Mouse (Mus musculus) heart, embryonic 13.5 days (tissue): ENCODE data around the gene Bdh2. TPM values are rescaled to one million over a fixed set of nuclear protein-coding genes. Genes with fewer than 3 reads are reported as not detected.

Source experiments
- ATAC-seq: fragments of 200-750 bp; cut with Nextera tagmentation; 2 replicates; pipeline ENCODE4 v1.8.0; 2017; ENCODE audit warnings: moderate TSS enrichment; ENCODE audit not compliant: insufficient number of reproducible peaks, low FRiP score, low TSS enrichment; ENCODE audit errors: extremely low read depth
- H3K27ac ChIP-seq: fragments of 300-500 bp; sonication (generic); replicated peaks from 2 replicates; pipeline ENCODE4 v1.5.1; 2015; ENCODE audit warnings: moderate library complexity, mild to moderate bottlenecking, inconsistent platforms
- H3K27me3 ChIP-seq: fragments of 300-500 bp; sonication (generic); replicated peaks from 2 replicates; pipeline ENCODE4 v1.6.1; 2015; ENCODE audit warnings: mild to moderate bottlenecking, inconsistent platforms
- H3K36me3 ChIP-seq: fragments of 300-500 bp; sonication (generic); 2 replicates; pipeline ENCODE4 v1.6.1; 2015; ENCODE audit warnings: mild to moderate bottlenecking, inconsistent platforms
- H3K4me1 ChIP-seq: fragments of 300-500 bp; sonication (generic); 2 replicates; pipeline ENCODE4 v1.6.1; 2015; ENCODE audit warnings: inconsistent platforms
- H3K4me2 ChIP-seq: fragments of 300-500 bp; sonication (generic); 2 replicates; pipeline ENCODE4 v1.6.1; 2015; ENCODE audit warnings: inconsistent platforms, mild to moderate bottlenecking, moderate library complexity
- H3K4me3 ChIP-seq: fragments of 300-500 bp; sonication (generic); 2 replicates; pipeline ENCODE4 v1.5.1; 2015; ENCODE audit warnings: moderate library complexity, mild to moderate bottlenecking, inconsistent platforms
- H3K9ac ChIP-seq: fragments of 300-500 bp; sonication (generic); 2 replicates; pipeline ENCODE4 v1.6.1; 2015; ENCODE audit warnings: inconsistent platforms, mild to moderate bottlenecking, moderate library complexity
- H3K9me3 ChIP-seq: fragments of 300-500 bp; sonication (generic); 2 replicates; pipeline ENCODE4 v1.6.1; 2016; ENCODE audit warnings: inconsistent platforms
- WGBS: fragments of 180-500 bp; shearing (Covaris S2); methylation state at CpG from one replicate; pipeline ENCODE4 v1.1.7; 2015; ENCODE audit warnings: mixed read lengths; 5-methylcytosine and 5-hydroxymethylcytosine counted together
- polyA plus RNA-seq: library from polyadenylated mRNA; unstranded; fragments of >200 nt; fragmentation: Nextera tagmentation; extraction: Ambion mirVana; gene quantifications from 2 replicates; pipeline ENCODE4 v1.2.1, GENCODE M21; 2015

The Bdh2 gene
- polyA plus RNA-seq, 1 experiment from 2014 or later, result 3.2 TPM

DNA sequence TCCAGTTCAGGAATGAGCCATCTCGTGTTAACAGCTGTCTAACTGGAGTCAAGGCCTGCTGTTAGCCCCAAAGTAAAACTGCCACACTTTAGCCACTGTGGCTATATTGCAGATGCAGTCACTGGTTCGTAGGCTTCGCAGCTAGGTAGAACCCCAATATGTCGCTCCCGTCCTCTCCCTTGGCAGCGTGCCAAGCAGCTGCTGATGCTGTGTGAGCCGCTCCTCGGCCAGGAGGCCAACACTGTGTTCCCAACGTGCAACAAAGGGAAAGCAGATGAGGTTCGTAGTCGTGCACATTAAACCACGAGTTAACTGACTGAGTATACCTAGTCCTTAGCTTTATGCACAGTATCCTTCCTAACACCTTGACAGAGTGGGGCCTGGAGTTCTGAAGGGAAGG lies 8.4 kb upstream of the Bdh2 start:
- H3K9ac ChIP-seq, result no peak overlapping the region
- H3K27ac ChIP-seq, result no peak overlapping the region
- no peaks in the 10 kb centered on the region for H3K4me1 ChIP-seq
- H3K4me2 ChIP-seq, result no peak overlapping the region
- no peak overlapping the region for H3K4me3 ChIP-seq
- peaks cover 63% of the 10 kb centered on the region for H3K36me3 ChIP-seq
- no peak for ATAC-seq
- H3K27me3 ChIP-seq, result no peaks in the 10 kb centered on the region
- WGBS, result 79% methylated on average over 12 of the region's 12 CpGs
- H3K9me3 ChIP-seq, result no peaks in the 10 kb centered on the region

DNA sequence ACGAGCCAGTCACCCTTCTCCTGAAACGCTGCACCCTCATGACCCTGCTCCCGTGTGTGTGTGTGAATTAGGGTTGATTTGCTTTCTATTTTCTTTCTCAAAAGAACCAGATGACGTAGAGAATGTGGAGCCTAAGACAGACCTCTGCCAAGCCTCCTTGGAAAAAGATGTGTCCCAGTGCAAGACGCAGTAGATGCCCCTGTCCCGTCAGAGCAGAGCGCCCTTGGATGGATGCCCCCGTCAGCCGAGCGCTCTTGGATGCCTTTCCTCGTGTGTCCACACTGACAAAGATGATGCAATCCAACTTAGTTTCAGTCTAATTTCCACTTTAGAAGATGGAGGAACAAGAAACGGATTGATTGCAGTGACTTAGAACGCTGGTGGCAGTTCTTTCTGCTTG lies 8.0 kb upstream of the Bdh2 start:
- ATAC-seq, result no peak
- H3K4me1 ChIP-seq, result no peaks in the 10 kb centered on the region
- H3K4me2 ChIP-seq, result no peak overlapping the region
- peaks cover 60% of the 10 kb centered on the region for H3K36me3 ChIP-seq
- no peak overlapping the region for H3K9ac ChIP-seq
- H3K27ac ChIP-seq, result no peak overlapping the region
- 90% methylated on average over 13 of the region's 13 CpGs for WGBS
- no peak overlapping the region for H3K4me3 ChIP-seq
- no peaks in the 10 kb centered on the region for H3K27me3 ChIP-seq
- no peaks in the 10 kb centered on the region for H3K9me3 ChIP-seq

DNA sequence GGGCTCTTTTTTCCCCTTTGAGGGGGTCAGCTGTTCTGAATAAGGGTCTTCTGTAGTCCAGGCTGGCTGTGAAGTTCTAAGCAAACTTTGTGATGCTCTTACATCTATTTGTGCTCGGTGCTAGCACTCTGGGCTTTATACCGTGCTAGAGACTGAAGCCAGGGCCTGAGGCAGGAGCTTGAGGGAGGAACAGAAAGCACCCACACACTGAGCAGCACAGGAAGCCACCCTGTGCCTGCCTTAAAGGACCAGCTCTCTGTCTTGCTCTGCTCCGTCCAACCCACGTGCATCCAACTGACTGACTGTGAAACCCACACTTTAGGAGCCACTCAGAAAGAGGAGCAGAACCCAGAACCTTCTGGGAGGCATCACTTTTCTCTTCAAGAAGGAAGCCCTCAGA lies 861 bp upstream of the Bdh2 start:
- Histone ChIP-seq H3K36me3 (no peaks in the 10 kb centered on the region), H3K27ac (no peak overlapping the region), H3K4me2 (no peak overlapping the region), H3K4me1 (peaks cover 2% of the 10 kb centered on the region; the same call in 1 of the 2 replicates), H3K4me3 (no peak overlapping the region), H3K9me3 (no peaks in the 10 kb centered on the region), H3K27me3 (no peaks in the 10 kb centered on the region), H3K9ac (no peak overlapping the region)
- no peak for ATAC-seq
- 62% methylated on average over 4 of the region's 4 CpGs for WGBS

DNA sequence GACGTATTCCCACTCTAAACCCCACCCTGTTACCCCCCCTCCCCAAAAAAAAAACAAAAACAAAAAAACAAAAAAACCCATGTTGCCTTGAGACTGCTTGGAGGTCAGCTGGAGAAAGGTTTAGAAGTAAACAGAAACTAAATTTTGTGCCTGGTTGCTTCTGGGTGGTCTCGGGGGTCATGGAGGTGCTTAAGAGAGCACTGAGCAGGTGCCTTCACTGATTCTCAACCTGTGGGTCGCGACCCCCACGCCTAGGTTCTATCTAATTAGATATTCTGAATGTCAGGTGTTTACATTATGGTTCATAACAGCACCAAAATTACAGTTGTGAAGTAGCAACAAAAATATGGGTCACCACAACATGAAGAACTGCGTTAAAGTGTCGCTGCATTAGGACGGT lies 680 bp downstream of the Bdh2 start:
- no peak overlapping the region for H3K4me3 ChIP-seq
- no peaks in the 10 kb centered on the region for H3K36me3 ChIP-seq
- H3K9me3 ChIP-seq, result no peaks in the 10 kb centered on the region
- no peak overlapping the region for H3K27ac ChIP-seq
- H3K4me1 ChIP-seq, result peaks cover 2% of the 10 kb centered on the region; the same call in 1 of the 2 replicates
- H3K9ac ChIP-seq, result no peak overlapping the region
- H3K4me2 ChIP-seq, result no peak overlapping the region
- H3K27me3 ChIP-seq, result no peaks in the 10 kb centered on the region
- ATAC-seq, result no peak
- WGBS, result 78% methylated on average over 8 of the region's 8 CpGs

DNA sequence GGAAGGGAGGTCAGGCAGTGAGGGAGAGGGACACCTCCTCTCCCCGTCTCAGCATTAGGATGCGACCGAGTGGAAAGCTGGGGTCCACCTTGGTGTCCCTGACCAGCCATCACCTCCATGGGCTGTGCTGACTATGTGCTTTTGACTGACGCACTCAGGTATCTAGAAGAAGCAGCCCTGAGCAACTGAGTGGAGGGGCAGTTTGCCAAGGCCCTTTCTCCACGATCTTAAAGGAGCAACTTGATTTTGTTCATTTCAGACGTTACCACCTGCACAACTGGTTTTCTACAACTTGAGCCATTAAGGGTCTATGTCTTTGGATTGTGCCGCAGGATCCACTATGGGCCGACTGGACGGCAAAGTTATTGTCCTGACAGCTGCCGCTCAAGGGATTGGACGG lies 4.2 kb downstream of the Bdh2 start:
- H3K27me3 ChIP-seq, result no peaks in the 10 kb centered on the region
- 85% methylated on average over 11 of the region's 11 CpGs for WGBS
- no peak overlapping the region for H3K9ac ChIP-seq
- peaks cover 2% of the 10 kb centered on the region; the same call in 1 of the 2 replicates for H3K4me1 ChIP-seq
- no peak overlapping the region for H3K4me3 ChIP-seq
- no peaks in the 10 kb centered on the region for H3K36me3 ChIP-seq
- ATAC-seq, result no peak
- H3K4me2 ChIP-seq, result no peak overlapping the region
- no peak overlapping the region for H3K27ac ChIP-seq
- H3K9me3 ChIP-seq, result no peaks in the 10 kb centered on the region

DNA sequence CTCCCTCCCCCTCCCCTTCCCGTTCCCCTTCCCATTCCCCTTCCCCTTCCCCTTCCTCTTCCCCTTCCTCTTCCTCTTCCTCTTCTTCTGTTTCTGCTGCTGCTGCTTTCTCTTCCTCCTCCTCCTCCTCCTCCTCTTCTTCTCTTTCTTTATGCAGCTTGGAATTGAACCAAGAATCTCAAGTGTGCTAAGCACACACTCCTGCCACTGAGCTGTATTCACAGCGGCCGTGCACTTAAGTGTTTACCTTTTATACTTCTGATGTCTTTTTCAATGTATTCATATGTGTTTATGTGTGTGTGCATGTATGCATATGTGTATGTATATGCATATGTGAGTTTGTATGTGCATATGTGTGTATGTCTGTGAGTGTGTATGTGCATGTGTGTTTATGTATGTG lies 4.8 kb downstream of the Bdh2 start:
- 53% methylated on average over 3 of the region's 3 CpGs for WGBS
- H3K27ac ChIP-seq, result no peak overlapping the region
- no peak overlapping the region for H3K4me3 ChIP-seq
- H3K4me2 ChIP-seq, result no peak overlapping the region
- peaks cover under 1% of the 10 kb centered on the region; the same call in 1 of the 2 replicates for H3K4me1 ChIP-seq
- no peaks in the 10 kb centered on the region for H3K36me3 ChIP-seq
- H3K9ac ChIP-seq, result no peak overlapping the region
- H3K9me3 ChIP-seq, result no peaks in the 10 kb centered on the region
- ATAC-seq, result no peak
- H3K27me3 ChIP-seq, result no peaks in the 10 kb centered on the region

DNA sequence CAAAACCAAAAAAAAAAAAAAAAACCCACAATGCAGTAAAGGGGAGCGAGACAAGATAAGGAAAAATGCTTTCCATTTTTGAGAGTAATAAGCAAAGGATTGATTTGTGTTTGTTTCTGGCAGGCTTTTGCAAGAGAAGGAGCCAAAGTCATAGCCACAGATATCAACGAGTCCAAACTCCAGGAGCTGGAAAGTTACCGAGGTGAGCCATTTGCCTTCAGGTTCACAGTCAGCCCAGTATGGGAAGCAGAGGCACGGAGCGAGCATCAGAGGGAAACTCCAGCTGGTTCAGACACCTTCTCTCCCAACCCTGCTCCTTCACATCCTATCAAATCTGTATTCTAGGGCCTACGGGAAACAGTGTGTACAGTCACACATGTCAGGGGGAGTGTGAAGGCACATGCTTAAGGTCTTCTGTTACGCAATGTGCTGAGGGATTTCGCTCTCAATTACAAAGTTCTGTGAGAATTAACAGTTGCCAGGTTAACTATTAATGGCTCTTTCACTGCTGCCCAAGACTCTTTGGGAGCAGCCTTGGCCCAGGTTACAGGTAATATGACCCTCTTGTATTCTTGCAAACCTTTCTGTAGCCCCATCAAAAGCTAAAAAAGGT lies 7.2 kb downstream of the Bdh2 start:
- Histone ChIP-seq H3K9me3 (no peaks in the 10 kb centered on the region), H3K27ac (no peak overlapping the region), H3K36me3 (no peaks in the 10 kb centered on the region), H3K4me2 (no peak overlapping the region), H3K9ac (no peak overlapping the region), H3K4me3 (no peak overlapping the region), H3K27me3 (no peaks in the 10 kb centered on the region), H3K4me1 (no peaks in the 10 kb centered on the region)
- no peak for ATAC-seq
- WGBS, result 75% methylated on average over 8 of the region's 8 CpGs

DNA sequence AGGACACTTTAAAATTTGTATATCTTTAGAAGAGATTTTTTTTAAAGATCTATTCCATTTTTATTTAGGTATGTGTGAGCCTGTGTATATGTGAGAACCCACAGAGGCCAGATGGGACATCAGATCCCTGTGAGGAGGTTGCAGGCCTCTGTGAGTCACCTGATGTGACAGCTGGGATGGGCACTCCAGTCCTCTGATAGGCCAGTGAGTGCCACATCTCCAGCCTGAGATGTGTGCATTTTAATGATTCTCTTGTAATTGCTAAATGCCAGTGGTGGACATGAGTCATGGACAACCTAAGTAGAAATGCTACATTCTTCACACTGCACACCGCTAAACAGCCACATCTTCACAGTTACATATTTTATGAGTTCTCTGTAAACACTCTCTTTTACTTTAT lies 8.1 kb downstream of the Bdh2 start:
- H3K4me2 ChIP-seq, result no peak overlapping the region
- 88% methylated on average over 1 of the region's 1 CpGs for WGBS
- H3K36me3 ChIP-seq, result no peaks in the 10 kb centered on the region
- H3K27me3 ChIP-seq, result no peaks in the 10 kb centered on the region
- no peak overlapping the region for H3K27ac ChIP-seq
- H3K9me3 ChIP-seq, result no peaks in the 10 kb centered on the region
- peaks cover 7% of the 10 kb centered on the region for H3K4me1 ChIP-seq
- no peak for ATAC-seq
- no peak overlapping the region for H3K4me3 ChIP-seq
- no peak overlapping the region for H3K9ac ChIP-seq

DNA sequence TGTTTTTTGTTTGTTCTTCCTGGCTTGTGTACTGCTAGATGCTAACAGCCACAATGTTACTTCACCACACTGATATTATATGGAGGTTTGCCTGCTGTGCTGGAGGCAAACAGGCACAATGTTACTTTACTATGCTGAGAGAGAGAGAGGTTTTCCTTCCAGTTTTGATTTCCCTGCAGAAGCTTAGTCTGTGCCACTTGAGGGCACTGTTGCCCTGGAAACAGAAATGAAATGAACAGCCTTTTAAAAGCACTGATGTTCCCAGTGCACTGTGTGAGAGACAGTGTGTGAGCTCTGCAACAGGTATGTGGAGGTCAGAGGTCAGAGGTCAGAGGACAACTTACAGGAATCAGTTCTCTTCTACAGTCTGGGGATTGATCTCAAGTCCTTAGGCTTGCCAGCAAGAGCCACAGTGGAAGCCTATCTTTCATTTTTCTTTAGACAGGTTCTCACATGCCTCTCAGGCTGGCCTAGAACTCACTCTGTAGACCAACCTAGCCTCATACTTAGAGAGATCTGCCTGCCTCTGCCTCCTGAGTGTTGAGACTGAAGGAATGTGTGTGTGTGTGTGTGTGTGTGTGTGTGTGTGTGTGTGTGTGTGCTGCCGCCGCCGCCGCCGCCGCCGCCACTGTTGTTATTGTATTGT lies 9.4 kb downstream of the Bdh2 start:
- Histone ChIP-seq H3K36me3 (no peaks in the 10 kb centered on the region), H3K4me1 (peaks cover 7% of the 10 kb centered on the region), H3K9ac (no peak overlapping the region), H3K9me3 (no peaks in the 10 kb centered on the region), H3K4me2 (no peak overlapping the region), H3K4me3 (no peak overlapping the region), H3K27ac (no peak overlapping the region), H3K27me3 (no peaks in the 10 kb centered on the region)
- no peak for ATAC-seq
- WGBS, result 99% methylated on average over 7 of the region's 7 CpGs

DNA sequence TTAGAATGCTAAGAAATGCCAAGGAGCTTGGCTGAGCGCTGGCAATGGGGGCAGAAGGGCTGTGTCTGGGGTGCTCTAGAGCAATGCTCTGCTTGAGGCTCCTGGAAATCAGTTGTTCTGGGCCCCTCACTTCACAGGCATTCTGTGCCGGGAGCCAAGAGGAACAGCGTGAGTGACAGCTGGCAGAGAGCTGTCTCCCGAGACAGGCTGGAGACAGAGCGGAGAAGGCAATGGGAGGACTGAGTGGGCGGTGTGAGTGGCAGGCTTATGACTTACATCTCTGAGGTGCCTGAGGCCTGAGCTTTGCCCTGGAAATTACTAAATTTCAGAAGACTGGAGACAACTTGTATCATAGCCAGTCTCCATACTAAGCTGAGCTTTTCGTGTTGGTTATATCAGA lies 12.7 kb downstream of the Bdh2 start:
- Histone ChIP-seq H3K36me3 (no peaks in the 10 kb centered on the region), H3K4me1 (peaks cover 7% of the 10 kb centered on the region), H3K9ac (no peak overlapping the region), H3K27ac (no peak overlapping the region), H3K27me3 (no peaks in the 10 kb centered on the region), H3K4me3 (no peak overlapping the region), H3K9me3 (no peaks in the 10 kb centered on the region), H3K4me2 (no peak overlapping the region)
- ATAC-seq, result no peak
- 29% methylated on average over 7 of the region's 7 CpGs for WGBS

DNA sequence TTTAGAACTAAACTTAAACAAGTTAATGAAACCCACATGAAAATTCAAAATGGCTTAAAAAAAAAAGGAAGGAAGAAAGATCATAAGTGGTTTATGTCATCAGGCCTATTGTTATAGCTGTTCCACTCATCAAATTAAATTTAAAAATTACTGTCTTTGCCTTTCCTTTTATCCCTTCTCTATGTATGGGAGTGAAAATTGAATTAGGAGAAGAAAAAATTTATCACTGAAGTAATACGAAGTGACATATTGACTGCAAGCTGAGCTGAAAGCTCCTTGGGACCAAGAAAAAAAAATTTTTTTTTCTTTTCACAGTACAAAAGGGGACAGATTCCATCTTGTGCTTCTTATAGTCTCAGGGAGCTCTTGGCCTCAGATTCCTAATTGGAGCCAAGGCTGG lies 14.5 kb downstream of the Bdh2 start:
- no peak overlapping the region for H3K9ac ChIP-seq
- ATAC-seq, result no peak
- H3K36me3 ChIP-seq, result no peaks in the 10 kb centered on the region
- no peak overlapping the region for H3K27ac ChIP-seq
- no peaks in the 10 kb centered on the region for H3K9me3 ChIP-seq
- H3K4me1 ChIP-seq, result peaks cover 7% of the 10 kb centered on the region
- 86% methylated on average over 1 of the region's 1 CpGs for WGBS
- H3K27me3 ChIP-seq, result no peaks in the 10 kb centered on the region
- H3K4me2 ChIP-seq, result no peak overlapping the region
- no peak overlapping the region for H3K4me3 ChIP-seq

DNA sequence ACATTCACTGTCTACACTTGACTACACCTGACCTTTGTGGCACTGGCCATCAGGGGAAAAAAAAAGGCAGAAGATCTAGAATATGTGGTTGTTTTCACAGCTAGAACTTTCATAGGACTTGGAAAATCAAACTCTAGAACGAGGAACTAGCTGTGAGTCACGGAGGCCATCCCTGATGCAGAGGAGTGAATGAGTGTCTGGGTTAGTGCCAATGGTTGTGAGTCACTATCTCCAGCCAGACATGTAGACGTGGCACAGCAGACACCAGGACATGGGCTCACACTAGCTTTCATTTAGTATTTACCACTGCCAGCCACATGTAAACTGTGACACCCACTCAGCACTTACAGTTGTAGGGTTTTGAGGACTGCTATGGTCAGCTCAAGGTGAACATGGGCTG lies 17.5 kb downstream of the Bdh2 start:
- no peak overlapping the region for H3K9ac ChIP-seq
- no peak overlapping the region for H3K4me3 ChIP-seq
- H3K4me1 ChIP-seq, result peaks cover 6% of the 10 kb centered on the region
- no peak for ATAC-seq
- no peak overlapping the region for H3K27ac ChIP-seq
- H3K9me3 ChIP-seq, result no peaks in the 10 kb centered on the region
- no peaks in the 10 kb centered on the region for H3K27me3 ChIP-seq
- no peaks in the 10 kb centered on the region for H3K36me3 ChIP-seq
- H3K4me2 ChIP-seq, result no peak overlapping the region
- 54% methylated on average over 3 of the region's 3 CpGs for WGBS
